Mouse (Mus musculus) erythroblast, embryonic 14.5 days (primary cell): Measurements from ENCODE around the gene Tbl2.

Source experiments
- GATA1 ChIP-seq: IDR thresholded peaks from 2 replicates; pipeline ENCODE4 v1.6.1; 2012; ENCODE audit warnings: low read length, inconsistent platforms, mixed read lengths
- TAL1 ChIP-seq: IDR thresholded peaks from 3 replicates; pipeline ENCODE4 v1.6.1; 2012; ENCODE audit warnings: low read length, inconsistent platforms, mixed read lengths

DNA sequence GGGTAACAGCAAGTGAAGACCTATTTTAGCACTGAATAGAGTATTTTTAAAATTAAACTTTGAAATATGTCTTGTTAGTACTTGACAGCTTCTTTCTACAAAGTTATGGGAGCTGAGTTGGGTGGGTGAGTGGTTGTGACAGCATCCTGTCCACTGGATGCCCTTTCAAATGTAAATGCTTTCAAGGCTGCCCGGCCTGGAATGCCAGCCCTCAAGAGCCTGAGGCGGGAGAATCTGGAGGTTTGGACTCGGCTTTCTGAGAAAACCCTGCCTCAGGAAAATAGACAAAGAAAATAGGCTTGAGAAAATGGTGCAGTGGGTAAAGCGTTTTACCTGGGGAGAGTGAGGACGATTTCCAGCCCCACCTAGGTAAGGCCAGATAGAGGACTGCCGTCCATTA lies 32.3 kb downstream of the Tbl2 start:
- TF ChIP-seq GATA1: no peak
- no peak for TF ChIP-seq TAL1
